Mouse (Mus musculus) layer of hippocampus, adult 8-10 months (tissue): ENCODE data around the gene Cdk5r2. TPM values are rescaled to one million over a fixed set of nuclear protein-coding genes. Genes with fewer than 3 reads are reported as not detected.
A peak's percentile ranks its signal among the peaks of the same experiment; 100 is the strongest.

Source experiments
- DNase-seq, 2 experiments: peaks; one replicate each; pipeline ENCODE4 v3.0.0; 2022; ENCODE audit warnings: low spot score in 2 of 2
- microRNA-seq, 2 experiments: library from miRNA; unstranded; fragments of <30 nt; microRNA quantifications; one replicate each; pipeline ENCODE4 v1.2.0; 2022
- total RNA-seq, 4 experiments: library from RNA; stranded (reverse); gene quantifications; 2 replicates each; pipeline ENCODE4 v1.2.4; 2022

The Cdk5r2 gene
- total RNA-seq, 4 experiments from 2014 or later = 159 to 177 (median 168) TPM

DNA sequence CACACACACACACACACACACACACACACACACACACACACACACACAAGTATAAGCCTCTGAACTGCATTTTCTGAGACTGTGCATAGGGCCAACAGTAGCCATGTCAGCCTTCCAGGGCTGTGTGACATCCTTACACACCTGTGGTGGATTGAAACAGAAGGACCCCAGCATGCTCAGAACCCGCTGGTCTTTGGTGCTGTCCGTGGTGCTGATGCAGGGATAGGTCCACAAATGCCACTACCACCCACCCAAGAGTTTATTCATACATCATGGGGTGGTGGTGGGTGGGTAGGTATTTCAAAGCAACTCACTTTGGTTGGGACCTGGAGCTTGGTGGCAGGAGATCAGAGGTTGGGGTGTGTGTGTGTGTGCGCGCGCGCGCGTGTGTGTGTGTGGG, 36.8 kb downstream of the Cdk5r2 start:
- no peak for DNase-seq

DNA sequence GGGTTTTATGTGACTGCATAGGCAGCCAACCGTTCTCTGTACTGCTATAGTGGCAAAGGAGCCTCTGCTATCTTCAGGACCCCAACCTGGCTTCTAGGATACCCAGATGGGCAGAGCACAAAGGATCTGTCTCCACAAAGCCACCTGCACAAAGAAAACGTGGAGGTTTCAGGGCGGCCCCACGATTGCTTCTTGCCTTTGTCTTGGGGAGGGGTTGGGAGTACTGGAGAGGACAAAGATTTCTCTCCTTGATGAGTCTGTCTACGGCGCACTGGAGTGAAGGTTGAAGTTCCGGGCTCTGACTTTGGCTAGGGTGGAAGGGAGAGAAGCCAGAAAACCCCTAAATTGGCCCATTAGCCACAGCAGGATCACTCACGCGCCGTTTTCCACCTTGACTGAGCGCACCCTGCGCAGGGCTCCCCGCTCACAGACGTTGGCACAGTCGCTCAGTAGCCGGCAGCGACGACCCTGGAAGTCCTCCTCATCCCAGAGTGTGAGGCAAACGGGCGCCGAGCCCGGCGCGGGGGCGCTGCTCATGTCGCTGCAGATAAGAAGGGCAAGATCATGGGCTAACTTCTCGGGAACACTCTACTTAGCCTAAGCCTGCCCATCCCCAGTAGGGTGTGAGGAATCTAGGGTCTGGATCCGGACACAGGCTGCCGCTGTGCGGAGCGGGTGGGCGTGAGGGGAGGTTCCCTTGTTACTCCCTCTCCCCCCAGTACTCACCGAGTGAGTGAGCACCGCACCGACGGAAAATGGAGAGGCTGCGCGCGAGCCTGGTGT, 37.8 kb downstream of the Cdk5r2 start:
- DNase-seq = no peak

DNA sequence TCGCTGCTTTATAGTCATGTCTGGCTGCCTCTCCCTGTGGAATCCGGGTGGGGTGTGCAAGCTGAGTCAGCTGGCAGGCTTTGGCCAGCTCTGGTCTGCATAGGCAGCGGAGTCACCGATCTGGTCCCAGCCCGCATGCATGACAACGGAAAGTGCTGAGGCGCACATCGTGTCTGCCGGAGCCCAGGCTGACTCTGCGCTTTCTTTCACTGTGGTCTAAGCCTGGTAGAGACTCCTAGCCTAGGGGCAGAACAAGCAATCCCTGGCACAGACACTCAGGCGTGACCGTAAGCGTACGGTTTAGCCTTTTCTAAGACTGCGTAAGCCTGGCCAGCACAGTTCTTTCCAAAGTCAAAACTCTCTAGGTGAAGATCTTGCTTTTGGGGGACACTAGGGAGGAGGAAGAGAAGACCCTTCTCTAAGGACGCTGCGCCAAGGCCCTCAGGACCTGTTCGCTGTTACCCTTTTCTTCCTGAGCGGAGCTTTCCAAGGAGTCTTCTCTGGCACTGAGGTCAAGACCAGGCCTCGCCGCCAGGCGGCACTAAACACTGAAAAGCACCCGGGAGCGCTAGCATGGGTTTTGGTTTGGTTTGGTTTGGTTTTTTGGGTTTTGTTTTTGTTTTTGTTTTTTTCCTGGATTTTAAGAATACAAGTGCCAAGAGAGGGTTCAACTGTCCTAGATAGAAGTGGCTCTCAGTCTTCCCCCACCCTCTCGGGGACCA, 38.6 kb downstream of the Cdk5r2 start, which contains the start of gene Cryba2:
Gene Cryba2 (minus strand): TSS at position 10 of the 722 bp plus-strand sequence.
- no peak for DNase-seq

DNA sequence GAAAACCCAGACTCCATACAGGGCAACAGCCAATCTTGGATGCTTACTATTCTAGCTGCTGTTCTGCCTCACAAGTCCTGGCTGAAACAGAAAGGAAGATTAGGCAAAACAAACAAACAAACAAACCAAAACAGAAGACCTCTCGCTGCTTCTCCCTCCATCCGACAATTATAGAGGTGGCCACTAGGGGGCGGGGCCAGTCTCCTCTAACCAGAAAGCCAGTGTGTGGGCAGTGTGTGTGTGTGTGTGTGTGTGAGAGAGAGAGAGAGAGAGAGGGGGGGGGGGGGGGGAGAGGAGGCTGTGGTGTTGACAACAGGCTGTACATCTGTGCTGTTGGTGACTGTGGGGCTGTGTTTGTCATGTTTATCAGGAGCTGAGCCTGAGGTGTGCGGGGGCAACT, 40.2 kb downstream of the Cdk5r2 start:
- DNase-seq = peak in 1 of 2 experiments; percentile 60

DNA sequence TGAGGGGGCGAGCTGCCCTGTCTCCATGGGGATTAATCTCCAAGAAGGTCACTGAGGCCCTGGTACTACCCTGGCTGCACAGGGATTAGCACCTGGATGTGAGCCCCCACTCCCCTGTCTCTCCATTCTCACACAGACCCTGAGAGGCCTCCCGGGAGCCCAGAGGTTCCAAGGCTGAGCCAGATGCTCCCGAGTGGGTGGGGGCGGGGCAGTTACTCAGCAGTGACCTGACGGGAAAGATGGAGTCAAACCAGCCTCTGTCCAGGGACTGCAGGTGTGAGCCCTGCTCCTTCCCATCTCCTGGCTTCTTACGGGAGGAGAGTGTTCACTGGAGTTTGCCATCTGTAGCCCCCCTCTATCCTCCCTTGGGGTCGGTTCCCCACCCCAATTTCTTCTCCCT, 43.2 kb downstream of the Cdk5r2 start:
- DNase-seq = no peak

DNA sequence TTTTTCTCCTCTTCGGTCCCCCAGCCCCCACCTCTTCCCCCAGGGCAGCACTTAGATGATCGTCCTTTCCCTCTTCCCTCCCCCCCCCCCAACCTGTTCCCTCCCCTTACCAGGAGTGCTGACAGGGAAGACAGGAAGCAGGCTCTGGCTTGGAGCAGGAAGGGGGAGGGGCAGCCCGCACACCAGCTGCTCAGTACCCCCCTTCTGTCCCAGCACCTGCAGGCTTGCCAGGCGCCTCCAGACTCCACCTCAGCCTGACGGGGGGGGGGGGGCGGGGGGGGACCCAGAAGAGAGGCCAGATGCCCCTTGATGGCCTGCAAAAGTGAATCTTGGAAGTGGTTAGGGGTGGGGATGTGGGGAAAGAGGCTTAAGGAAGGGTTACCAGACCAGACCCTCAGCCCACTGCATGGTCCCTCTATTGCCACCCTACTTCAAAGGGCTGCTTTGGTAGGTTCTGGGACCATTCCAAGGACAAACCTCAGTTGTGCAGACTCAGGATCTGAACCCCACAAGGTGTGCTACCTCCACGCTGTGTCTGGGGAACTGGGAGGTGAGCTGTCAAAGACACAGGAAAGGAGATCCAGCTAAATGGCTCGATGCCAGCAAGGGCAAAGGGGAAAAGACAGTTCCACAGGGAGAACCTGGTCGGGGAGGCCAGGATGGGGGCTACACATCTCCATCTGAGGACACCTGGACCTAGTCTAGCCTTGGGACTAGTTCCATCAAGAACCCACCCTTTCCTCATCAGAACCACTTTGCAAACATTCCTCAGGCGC, 44.1 kb downstream of the Cdk5r2 start:
- DNase-seq = no peak

DNA sequence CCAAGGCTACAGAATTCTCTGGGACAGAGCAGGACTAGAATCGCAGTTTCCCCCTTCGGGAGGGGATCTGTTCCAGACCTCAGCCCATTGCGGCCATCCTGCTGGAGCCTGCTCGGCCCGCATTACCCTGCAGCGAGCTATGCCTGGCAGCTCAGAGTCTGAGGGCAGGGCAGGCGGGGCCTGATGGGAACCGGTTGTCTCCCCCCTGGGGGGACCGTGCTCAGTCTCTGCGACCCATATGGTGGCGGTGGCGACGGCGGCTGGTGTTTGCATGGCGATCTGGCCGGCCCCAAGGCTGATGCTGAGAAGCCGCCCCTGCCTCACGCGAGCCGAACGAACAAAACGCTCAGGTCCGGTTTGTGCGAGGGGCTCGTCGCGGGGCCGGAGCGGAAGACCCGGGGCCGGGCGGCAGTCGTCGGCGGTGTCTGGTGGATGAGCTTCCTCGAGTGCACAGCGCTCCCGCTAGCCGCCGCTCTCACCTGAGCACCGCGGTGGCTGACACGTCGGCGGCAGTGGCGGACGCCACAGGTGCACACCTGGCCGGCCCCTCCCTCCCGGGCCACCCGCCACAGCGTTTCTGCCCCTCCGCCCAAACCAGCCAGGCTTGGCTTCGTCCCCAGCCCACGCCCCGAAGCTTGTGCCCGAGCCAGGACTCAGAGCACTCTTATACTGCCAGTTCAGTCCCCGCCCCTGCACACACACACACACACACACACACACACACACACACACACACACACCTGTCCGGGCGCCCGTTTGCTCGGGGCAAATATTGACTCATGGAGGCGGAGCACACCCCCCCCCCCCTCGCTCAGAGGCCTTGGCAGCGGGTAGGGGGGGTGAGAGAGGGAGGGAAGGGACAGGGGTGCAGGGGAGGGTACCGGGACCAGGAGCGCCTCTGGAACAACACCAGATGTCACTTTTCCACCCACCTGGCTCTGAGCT, 45.9 kb downstream of the Cdk5r2 start:
- no peak for DNase-seq

DNA sequence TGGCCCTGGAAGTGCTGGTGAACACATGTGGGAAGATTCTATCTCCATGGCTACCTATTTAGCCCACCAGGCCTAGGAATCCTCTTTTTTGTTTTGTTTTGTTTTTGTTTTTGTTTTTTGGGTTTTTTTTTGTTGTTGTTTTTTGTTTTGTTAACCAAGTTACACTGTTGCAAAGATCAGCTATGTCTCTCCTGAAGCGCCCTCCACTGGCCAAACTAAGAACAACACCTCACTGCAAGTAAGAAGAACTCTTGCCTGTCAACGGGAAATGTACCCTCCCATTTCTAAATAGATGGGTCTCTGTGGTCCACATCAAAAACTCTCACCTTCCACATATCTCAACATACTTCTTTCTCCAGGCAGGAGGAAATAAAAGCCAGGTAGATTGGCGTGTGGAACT, 47.0 kb downstream of the Cdk5r2 start:
- DNase-seq = peak in 1 of 2 experiments; percentile 66

DNA sequence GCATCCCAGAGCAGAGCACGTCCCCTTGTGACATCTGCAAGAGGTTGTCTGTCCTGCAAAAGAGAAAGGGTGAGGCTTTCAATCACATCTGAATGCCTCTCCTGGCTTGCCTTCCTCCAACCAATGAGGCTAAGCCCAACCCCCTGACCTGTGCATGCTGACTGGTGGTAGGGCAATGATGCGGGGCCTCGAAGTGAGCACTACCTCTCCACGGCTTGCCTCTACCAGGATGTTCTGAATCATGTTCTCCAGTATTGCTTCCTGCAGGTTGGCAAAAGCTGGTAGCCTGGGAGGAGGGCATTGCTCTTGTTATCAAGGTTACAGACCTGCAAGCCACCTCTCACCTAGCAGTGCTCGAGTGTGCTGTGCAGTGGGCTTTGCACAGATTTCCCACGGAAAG, 47.5 kb downstream of the Cdk5r2 start:
- DNase-seq = no peak

Small RNA genes lying within 50 kb of the gene (microRNA-seq; reads per million reads assigned to microRNA genes)
- gene Mir375 = 597 to 771 reads per million in 2 experiments

Other genes with a start within 250 kb of the Cdk5r2 start
- 10 to 100 TPM; 25.5 to 35.9 (median 31.1) TPM for gene Ttll4, start 193.2 kb upstream of the Cdk5r2 start, total RNA-seq
- gene Cyp27a1, start 141.4 kb upstream of the Cdk5r2 start, total RNA-seq = 1 to 10 TPM; 6.0 to 7.1 (median 7.0) TPM
- under 1 TPM in 3 of 4 experiments, not detected in 1; 0.16 to 0.36 (median 0.19) TPM for gene Prkag3, start 105.7 kb upstream of the Cdk5r2 start, total RNA-seq
- 1 to 10 TPM; 1.0 to 1.7 (median 1.4) TPM for gene Wnt6, start 83.0 kb upstream of the Cdk5r2 start, total RNA-seq
- gene Wnt10a, start 63.4 kb upstream of the Cdk5r2 start, total RNA-seq = 1 to 10 TPM; 2.5 to 4.3 (median 3.3) TPM
- not detected for gene Fev, start 30.5 kb downstream of the Cdk5r2 start, total RNA-seq
- under 1 TPM in 2 of 4 experiments, not detected in 2; 0.74 to 0.82 TPM for gene Cryba2, start 38.2 kb downstream of the Cdk5r2 start, total RNA-seq
- 1 to 10 TPM; 3.3 to 4.6 (median 3.6) TPM for gene Cfap65, start 80.7 kb downstream of the Cdk5r2 start, total RNA-seq
- under 1 TPM in 3 of 4 experiments, not detected in 1; 0.20 to 0.37 (median 0.32) TPM for gene Ihh, start 96.7 kb downstream of the Cdk5r2 start, total RNA-seq